Mouse (Mus musculus) stomach, postnatal 0 days (tissue): Measurements from ENCODE around the gene Chtf18. TPM values are rescaled to one million over a fixed set of nuclear protein-coding genes. Genes with fewer than 3 reads are reported as not detected.

ENCODE experiments used
- ATAC-seq: fragments of 200-750 bp; cut with Nextera tagmentation; 2 replicates; pipeline ENCODE4 v1.8.0; 2017; ENCODE audit not compliant: low FRiP score, low TSS enrichment
- DNase-seq: peaks from one replicate; pipeline ENCODE4 v3.0.0-alpha.2; 2016; ENCODE audit warnings: low spot score
- H3K27ac ChIP-seq: fragments of 300-500 bp; sonication (generic); replicated peaks from 2 replicates; pipeline ENCODE4 v1.5.1; 2014; ENCODE audit warnings: mild to moderate bottlenecking, control low read depth
- H3K27me3 ChIP-seq: fragments of 300-500 bp; sonication (generic); 2 replicates; pipeline ENCODE4 v1.6.1; 2014; ENCODE audit warnings: low read length; ENCODE audit not compliant: control insufficient read depth, insufficient read depth
- H3K36me3 ChIP-seq: fragments of 300-500 bp; sonication (generic); 2 replicates; pipeline ENCODE4 v1.6.1; 2014; ENCODE audit warnings: low read length, mixed read lengths; ENCODE audit not compliant: control insufficient read depth, insufficient read depth
- H3K4me1 ChIP-seq: fragments of 300-500 bp; sonication (generic); replicated peaks from 2 replicates; pipeline ENCODE4 v1.6.1; 2014; ENCODE audit warnings: antibody characterized with exemption; ENCODE audit not compliant: control insufficient read depth, insufficient read depth
- H3K4me2 ChIP-seq: fragments of 300-500 bp; sonication (generic); replicated peaks from 2 replicates; pipeline ENCODE4 v1.6.1; 2014; ENCODE audit warnings: low read depth, mild to moderate bottlenecking, control low read depth, moderate library complexity
- H3K4me3 ChIP-seq: fragments of 300-500 bp; sonication (generic); 2 replicates; pipeline ENCODE4 v1.5.1; 2014; ENCODE audit warnings: low read depth, low read length, control low read depth
- H3K9ac ChIP-seq: fragments of 300-500 bp; sonication (generic); 2 replicates; pipeline ENCODE4 v1.6.1; 2014; ENCODE audit warnings: mild to moderate bottlenecking, low read length, control low read depth, mixed read lengths
- H3K9me3 ChIP-seq: fragments of 300-500 bp; sonication (generic); 2 replicates; pipeline ENCODE4 v1.6.1; 2016; ENCODE audit warnings: low read length; ENCODE audit not compliant: control insufficient read depth
- CTCF ChIP-seq: IDR thresholded peaks from 2 replicates; pipeline ENCODE4 v1.5.1; 2016; ENCODE audit warnings: antibody characterized with exemption, low read depth, mild to moderate bottlenecking, moderate library complexity
- EP300 ChIP-seq: optimal IDR thresholded peaks from 2 replicates; pipeline ENCODE3; 2016; ENCODE audit warnings: antibody characterized with exemption
- WGBS: fragments of 180-500 bp; shearing (Covaris S2); extraction: QIAGEN DNeasy Blood & Tissue Kit; methylation state at CpG from one replicate; pipeline ENCODE4 v1.1.7; 2014; 5-methylcytosine and 5-hydroxymethylcytosine counted together
- polyA plus RNA-seq: library from polyadenylated mRNA; unstranded; fragments of >200 nt; fragmentation: Nextera tagmentation; extraction: Ambion mirVana; gene quantifications from 2 replicates; pipeline ENCODE4 v1.2.1, GENCODE M21; 2015

Chtf18 gene
- polyA plus RNA-seq, 1 experiment from 2014 or later, result 5.4 TPM

- peak; percentile 39 for DNase-seq
- no peaks in the 10 kb centered on the region for H3K27me3 ChIP-seq
- no peak overlapping the region for H3K27ac ChIP-seq
- WGBS, result 19% methylated on average over 4 of the region's 4 CpGs
- no peak overlapping the region for H3K9ac ChIP-seq
- no peaks in the 10 kb centered on the region for H3K36me3 ChIP-seq
- no peaks in the 10 kb centered on the region for H3K4me1 ChIP-seq
- H3K4me2 ChIP-seq, result no peak overlapping the region
- H3K9me3 ChIP-seq, result no peaks in the 10 kb centered on the region
- H3K4me3 ChIP-seq, result no peak overlapping the region
- peak; percentile 46 for ATAC-seq
- no peak for TF ChIP-seq EP300
- TF ChIP-seq CTCF, result no peak
Observed at GRCm38 (mm10) chr17:25755627-25756377, 28.6 kb upstream of the Chtf18 start.

DNA sequence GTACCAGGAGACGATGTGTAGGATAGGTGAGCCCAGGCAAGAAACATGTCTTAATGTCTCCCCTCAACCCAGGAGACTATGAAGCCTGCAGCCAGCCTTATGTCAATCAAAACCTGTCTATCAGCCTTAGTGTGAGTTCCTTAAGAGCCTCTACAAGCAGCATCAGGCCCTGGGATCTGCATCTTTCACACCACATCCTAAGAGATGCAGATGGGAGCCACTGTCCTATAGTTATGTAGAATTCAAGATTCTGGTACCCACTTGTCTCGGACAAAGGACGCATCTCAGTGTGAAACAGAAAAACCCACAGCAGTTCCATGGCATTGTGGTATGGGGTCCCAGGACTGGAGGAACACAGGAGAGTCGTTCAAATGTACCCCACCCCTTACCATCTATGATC, 27.9 kb upstream of the Chtf18 start:
- no peak for ATAC-seq

DNA sequence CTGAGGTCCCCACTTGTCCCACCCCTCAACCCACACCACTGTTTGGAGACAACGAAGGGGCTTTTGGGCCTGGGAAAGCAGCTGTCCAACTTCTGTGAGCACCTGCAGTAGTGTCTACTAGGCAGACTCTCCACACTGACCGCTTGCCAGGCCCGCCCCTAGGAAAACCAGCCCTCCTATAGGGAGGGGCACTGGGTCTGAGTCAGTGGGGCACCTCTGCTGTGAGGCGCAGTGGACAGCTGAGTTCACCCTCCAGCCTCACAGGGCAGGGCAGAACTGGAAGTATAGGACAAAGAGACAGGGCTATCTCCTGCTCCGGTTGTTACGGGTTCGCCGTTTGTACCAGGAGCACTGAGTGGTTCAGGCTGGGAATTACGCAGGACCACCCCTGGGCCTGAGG, 27.0 kb upstream of the Chtf18 start, which contains the start of gene Msln:
Gene Msln, minus strand, starts transcription at position 138 of the 400 bp plus-strand sequence.
- ATAC-seq (peak; percentile 75), DNase-seq (peak; percentile 61)
- no peak within 1 kb of the TSS for H3K4me3 ChIP-seq
- H3K9me3 ChIP-seq, result no peaks in the 10 kb centered on the region
- no peaks in the 10 kb centered on the region for H3K27me3 ChIP-seq
- TF ChIP-seq EP300 (no peak), CTCF (no peak)
- no peaks in the 10 kb centered on the region for H3K36me3 ChIP-seq
- no peaks in the 10 kb centered on the region for H3K4me1 ChIP-seq
- no peak within 1 kb of the TSS for H3K9ac ChIP-seq
- H3K27ac ChIP-seq, result no peak within 1 kb of the TSS
- no peak within 1 kb of the TSS for H3K4me2 ChIP-seq
- whole genome bisulfite sequencing, result 65% methylated on average over 9 of the region's 9 CpGs

More for the DNA sequence above, 27.9 kb upstream of the Chtf18 start:
- DNase-seq, result no peak
- no peak overlapping the region for H3K9ac ChIP-seq
- 72% methylated on average over 4 of the region's 4 CpGs for WGBS
- TF ChIP-seq EP300 (no peak), CTCF (no peak)
- no peak overlapping the region for H3K4me2 ChIP-seq
- H3K9me3 ChIP-seq, result no peaks in the 10 kb centered on the region
- no peak overlapping the region for H3K27ac ChIP-seq
- no peaks in the 10 kb centered on the region for H3K27me3 ChIP-seq
- no peaks in the 10 kb centered on the region for H3K36me3 ChIP-seq
- H3K4me3 ChIP-seq, result no peak overlapping the region
- no peaks in the 10 kb centered on the region for H3K4me1 ChIP-seq

DNA sequence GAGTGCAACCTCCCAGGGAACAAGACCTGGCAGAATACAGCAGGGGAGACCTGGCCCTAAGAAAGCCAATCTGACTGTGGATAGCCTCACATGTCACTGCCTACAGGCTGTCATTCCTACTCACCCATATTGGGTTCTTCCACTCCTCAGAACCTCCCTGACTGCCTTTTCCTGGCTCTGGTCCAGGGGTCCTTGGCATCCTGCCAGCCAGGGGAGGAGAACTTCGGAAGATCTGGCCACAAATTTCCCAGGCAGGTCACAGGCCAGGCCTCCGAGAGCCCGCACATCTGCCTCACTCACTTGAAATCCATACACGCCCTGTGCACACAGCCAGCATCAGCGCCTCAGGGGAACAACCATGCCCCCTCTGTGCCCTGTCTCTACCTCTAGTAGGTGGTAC, 24.2 kb upstream of the Chtf18 start:
- Histone ChIP-seq H3K9me3 (no peaks in the 10 kb centered on the region), H3K27me3 (no peaks in the 10 kb centered on the region), H3K4me2 (no peak overlapping the region), H3K9ac (no peak overlapping the region), H3K4me3 (no peak overlapping the region), H3K4me1 (no peaks in the 10 kb centered on the region), H3K27ac (no peak overlapping the region), H3K36me3 (no peaks in the 10 kb centered on the region)
- DNase-seq (peak; percentile 52), ATAC-seq (no peak)
- TF ChIP-seq CTCF (no peak), EP300 (no peak)
- 19% methylated on average over 5 of the region's 5 CpGs for WGBS

DNA sequence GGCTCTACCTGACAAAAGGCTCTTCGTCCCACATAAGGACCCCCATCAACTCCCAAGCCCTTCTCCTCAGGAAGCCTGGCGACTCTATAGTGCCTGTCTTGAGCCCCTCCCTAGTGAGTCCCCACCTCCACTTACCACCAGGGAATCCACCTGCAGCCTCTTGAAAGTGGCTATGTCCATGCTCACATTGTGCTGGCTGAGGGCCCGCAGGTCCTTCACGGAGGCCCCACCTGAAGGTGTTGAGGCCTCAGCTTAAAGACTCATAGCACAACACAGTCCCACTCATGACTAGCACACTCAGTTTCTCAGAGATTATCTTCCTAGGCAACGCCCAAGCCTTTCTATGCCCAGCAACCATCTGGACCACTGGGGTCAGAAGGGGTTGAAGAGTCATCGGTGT, 22.1 kb upstream of the Chtf18 start:
- H3K4me1 ChIP-seq, result no peaks in the 10 kb centered on the region
- H3K9ac ChIP-seq, result no peak overlapping the region
- ATAC-seq (no peak), DNase-seq (no peak)
- no peak overlapping the region for H3K4me2 ChIP-seq
- TF ChIP-seq CTCF, result no peak
- no peak for TF ChIP-seq EP300
- no peak overlapping the region for H3K27ac ChIP-seq
- no peaks in the 10 kb centered on the region for H3K9me3 ChIP-seq
- H3K36me3 ChIP-seq, result no peaks in the 10 kb centered on the region
- no peak overlapping the region for H3K4me3 ChIP-seq
- H3K27me3 ChIP-seq, result no peaks in the 10 kb centered on the region
- WGBS, result 79% methylated on average over 6 of the region's 6 CpGs

GRCm38 (mm10) chr17:25748238-25748637, 21.0 kb upstream of the Chtf18 start:
- no peaks in the 10 kb centered on the region for H3K4me1 ChIP-seq
- TF ChIP-seq EP300 (no peak), CTCF (no peak)
- ATAC-seq (no peak), DNase-seq (no peak)
- no peak overlapping the region for H3K9ac ChIP-seq
- no peak overlapping the region for H3K4me2 ChIP-seq
- H3K9me3 ChIP-seq, result no peaks in the 10 kb centered on the region
- no peak overlapping the region for H3K27ac ChIP-seq
- H3K27me3 ChIP-seq, result no peaks in the 10 kb centered on the region
- WGBS, result 88% methylated on average over 4 of the region's 4 CpGs
- no peaks in the 10 kb centered on the region for H3K36me3 ChIP-seq
- no peak overlapping the region for H3K4me3 ChIP-seq
